Mouse (Mus musculus) thymus, adult 2 months (tissue): ENCODE results near the gene Tmem267.
"Not testable (repeated sequence)": the region's sequence is repeated elsewhere in the genome, so short reads cannot be mapped to it uniquely, and the experiment has no call there.

Experiments
- CTCF ChIP-seq: fragments of 200-500 bp; IDR thresholded peaks from 2 replicates; pipeline ENCODE4 v1.5.1; 2012; ENCODE audit warnings: mild to moderate bottlenecking, control low read depth, low read length, moderate library complexity, borderline replicate concordance; ENCODE audit not compliant: control insufficient read depth, poor library complexity, insufficient read depth; ENCODE audit errors: extremely low read depth
- POLR2A ChIP-seq: fragments of 200-500 bp; IDR thresholded peaks from 2 replicates; pipeline ENCODE4 v1.6.1; 2012; ENCODE audit warnings: mild to moderate bottlenecking, low read length, control low read depth, moderate library complexity; ENCODE audit not compliant: control insufficient read depth, poor library complexity, insufficient read depth; ENCODE audit errors: extremely low read depth

GRCm38 (mm10) chr13:119602688-119603331 is 115.0 kb downstream of the Tmem267 start:
- not testable (repeated sequence) for TF ChIP-seq CTCF, POLR2A
